Mouse (Mus musculus) ES-CJ7 (cell line): Measurements from ENCODE around the gene Gm20518.
A peak's percentile ranks its signal among the peaks of the same experiment; 100 is the strongest.

Source experiments
- DNase-seq: peaks from one replicate; pipeline ENCODE4 v3.0.0; 2011; ENCODE audit warnings: low read depth, low spot score

The Gm20518 gene

GRCm38 (mm10) chr16:17891567-17891959, at the start of gene Gm20518:
TSS of gene Gm20518 (minus strand) at chr16:17891671.
- DNase-seq: peak; percentile 97

GRCm38 (mm10) chr16:17939255-17939751, 47.8 kb upstream of the Gm20518 start:
- DNase-seq: no peak

DNA sequence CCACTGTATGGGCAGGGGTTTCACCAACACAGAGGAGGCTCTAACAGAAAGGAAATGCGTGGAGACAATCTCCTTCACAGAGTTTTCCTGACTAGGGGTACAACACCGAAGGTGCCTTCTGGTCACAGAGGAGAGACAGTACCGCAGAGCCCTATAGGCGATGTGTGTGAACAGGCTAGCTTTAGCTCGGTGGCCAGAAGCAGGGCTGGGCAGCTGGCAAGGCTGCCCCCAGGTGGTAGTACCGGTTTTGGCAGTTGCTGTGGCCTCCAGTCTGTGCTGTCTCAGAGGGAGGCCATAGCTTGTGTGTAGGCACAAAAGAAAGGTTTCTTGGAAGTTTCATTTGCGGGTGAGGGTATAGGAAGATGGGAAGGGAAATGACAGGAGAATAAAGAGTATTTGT, 47.4 kb upstream of the Gm20518 start:
- DNase-seq: peak; percentile 80

- DNase-seq: no peak
Measured at GRCm38 (mm10) chr16:17938187-17938586, 46.7 kb upstream of the Gm20518 start.

- no peak for DNase-seq
Measured at GRCm38 (mm10) chr16:17936776-17937175, 45.3 kb upstream of the Gm20518 start.

- DNase-seq: no peak
Measured at GRCm38 (mm10) chr16:17934445-17934910, 43.0 kb upstream of the Gm20518 start.

GRCm38 (mm10) chr16:17933594-17934444, 42.3 kb upstream of the Gm20518 start:
- DNase-seq: no peak

GRCm38 (mm10) chr16:17931906-17932460, 40.5 kb upstream of the Gm20518 start:
- DNase-seq: no peak

DNA sequence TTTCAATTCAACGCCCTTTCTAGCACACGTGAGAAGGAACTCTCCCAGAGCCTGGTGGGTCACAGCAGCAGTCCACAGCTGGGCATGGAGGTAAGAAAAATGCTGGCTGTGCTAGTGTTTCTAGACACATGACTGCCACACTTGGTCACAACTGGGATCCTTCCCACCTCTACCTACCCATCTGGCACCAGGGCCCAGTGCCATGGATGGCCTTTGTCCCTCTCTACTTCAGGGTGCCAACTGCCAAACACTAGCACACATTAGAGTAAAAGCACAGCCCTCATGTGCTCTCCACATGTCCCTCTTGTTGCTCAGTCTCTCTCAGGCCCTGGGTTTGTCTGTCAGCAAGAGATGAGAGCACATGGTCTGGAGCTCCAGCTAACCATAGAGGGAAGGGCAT, 38.2 kb upstream of the Gm20518 start:
- DNase-seq: no peak

- DNase-seq: no peak
Measured at GRCm38 (mm10) chr16:17929211-17929610, 37.7 kb upstream of the Gm20518 start.

DNA sequence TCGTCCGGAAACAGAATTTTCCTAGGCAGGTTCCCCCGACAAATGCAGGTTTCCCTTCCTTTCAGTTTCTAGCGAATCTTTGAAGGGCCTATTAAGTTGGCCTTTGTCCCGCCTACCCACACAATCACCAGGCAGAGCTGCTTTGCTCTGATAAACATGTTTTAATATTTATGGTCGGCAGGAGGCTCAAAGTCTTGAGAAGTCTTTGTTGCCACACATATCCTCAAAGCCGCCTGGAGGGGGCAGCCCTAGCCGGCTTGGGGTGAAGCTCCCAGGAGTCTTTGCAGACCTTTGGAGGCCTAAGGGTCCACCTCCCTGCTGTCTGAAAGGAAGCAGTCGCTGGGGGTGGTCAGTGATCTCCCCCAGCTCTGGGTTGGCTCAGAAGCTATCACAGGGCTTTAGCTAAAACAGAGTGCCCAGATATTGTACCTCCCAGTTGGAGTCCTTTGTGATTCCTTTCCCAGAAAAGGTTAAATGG, 37.2 kb upstream of the Gm20518 start:
- DNase-seq: peak; percentile 99

DNA sequence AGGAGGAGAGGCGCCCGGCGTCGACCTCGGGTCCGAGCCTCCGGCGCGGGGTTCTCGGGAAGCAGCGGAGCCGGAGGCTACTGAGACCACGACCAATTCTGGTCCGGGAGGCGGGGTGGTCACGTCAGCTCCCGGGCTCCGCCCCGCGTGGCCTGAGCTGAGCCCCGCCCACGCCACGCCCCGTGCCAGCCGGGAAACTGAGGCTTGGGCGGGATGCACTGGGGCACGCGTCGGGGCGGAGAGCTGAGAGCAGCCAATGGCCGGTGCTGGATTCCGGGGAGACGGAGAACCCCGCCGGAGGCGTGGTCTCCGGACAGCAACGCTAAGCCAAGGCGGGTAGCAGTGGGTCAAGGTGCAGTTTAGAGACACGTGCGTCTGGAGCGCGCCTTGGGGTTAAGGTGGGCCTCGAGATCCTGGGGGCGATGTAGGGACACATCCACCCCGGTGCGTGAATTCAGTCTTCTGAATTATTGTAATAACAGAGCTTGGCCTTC, 36.7 kb upstream of the Gm20518 start, which contains the start of gene Slc25a1:
Slc25a1 (minus strand) TSS at position 133 of the 494 bp plus-strand sequence.
- DNase-seq: peak; percentile 88

DNA sequence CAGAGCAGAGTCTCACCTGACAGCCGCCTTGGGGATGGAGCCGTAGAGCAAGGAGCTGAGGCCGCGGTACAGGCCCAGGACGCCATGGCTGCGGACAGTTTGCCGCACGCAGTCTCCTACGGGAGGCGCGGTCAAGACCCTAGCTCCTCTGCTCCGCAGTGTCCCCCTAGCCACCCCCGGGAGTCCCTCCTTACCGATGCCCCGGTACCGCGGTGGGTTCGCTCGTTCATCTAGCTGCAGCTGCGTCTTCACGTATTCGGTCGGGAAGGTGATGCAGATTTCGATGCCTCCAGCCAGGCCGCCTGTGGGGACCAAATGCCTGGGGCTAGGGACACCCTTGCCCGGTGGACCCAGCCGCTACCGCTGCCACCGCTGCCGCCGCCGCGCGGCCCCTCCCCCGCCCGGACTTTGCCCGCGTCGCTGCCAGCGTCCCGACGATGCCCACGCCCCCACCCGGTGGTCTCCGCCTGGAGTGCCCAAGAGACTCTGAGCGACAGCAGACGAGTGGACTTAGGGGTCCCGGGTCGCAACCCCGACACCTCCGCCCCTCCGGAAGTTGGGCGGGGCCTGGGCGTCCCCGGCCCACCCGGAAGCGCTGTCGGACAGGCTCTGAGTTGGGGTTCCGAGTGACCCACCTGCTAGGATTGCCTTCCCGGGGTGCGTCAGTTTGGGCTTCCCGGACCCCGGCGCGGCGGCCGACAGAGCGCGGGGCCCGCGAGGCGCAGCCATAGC, 36.0 kb upstream of the Gm20518 start:
- no peak for DNase-seq

- no peak for DNase-seq
Measured at GRCm38 (mm10) chr16:17922163-17922538, 30.7 kb upstream of the Gm20518 start.

DNA sequence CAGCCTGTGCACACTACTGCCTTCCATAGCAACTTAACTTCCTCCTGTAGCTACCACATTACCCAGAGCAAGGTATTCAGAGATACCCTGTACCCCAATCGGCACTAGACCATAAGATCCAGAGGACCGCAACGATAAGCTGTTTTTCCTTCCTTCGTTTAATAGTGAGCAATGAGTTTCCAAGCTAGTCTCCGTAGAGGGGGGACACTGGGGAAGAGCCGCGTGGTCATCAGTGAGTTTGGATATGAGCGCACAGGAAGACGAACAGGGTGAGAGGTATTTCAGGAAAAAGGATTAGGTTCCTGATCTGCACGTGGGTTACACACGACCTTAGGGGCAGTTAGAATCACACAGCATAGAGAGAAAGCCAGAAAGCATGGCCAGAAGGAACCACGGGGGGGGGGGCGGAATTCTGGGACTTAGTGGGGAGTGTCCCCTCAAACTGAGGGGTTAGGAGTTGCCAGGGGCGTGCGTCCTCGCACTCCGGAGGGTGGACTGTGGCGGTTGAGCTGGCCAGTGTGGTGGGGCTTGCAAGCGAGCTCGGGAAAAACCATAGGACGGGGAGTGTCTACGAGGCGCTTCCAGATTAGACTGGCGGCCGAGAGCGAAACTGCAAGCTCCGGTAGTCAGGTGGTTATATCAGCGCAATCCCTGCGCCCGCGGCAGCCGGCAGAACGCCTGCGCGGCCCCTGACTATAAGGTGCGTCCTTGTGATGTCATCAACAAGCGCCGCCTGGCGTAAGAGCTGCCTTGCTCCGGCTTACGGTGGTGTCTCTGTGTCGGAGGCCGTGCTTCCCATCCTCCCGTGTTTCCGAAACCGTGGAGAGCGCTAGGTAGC, 30.1 kb upstream of the Gm20518 start:
- peak; percentile 98 for DNase-seq

- DNase-seq: no peak
Measured at GRCm38 (mm10) chr16:17920586-17920985, 29.1 kb upstream of the Gm20518 start.

DNA sequence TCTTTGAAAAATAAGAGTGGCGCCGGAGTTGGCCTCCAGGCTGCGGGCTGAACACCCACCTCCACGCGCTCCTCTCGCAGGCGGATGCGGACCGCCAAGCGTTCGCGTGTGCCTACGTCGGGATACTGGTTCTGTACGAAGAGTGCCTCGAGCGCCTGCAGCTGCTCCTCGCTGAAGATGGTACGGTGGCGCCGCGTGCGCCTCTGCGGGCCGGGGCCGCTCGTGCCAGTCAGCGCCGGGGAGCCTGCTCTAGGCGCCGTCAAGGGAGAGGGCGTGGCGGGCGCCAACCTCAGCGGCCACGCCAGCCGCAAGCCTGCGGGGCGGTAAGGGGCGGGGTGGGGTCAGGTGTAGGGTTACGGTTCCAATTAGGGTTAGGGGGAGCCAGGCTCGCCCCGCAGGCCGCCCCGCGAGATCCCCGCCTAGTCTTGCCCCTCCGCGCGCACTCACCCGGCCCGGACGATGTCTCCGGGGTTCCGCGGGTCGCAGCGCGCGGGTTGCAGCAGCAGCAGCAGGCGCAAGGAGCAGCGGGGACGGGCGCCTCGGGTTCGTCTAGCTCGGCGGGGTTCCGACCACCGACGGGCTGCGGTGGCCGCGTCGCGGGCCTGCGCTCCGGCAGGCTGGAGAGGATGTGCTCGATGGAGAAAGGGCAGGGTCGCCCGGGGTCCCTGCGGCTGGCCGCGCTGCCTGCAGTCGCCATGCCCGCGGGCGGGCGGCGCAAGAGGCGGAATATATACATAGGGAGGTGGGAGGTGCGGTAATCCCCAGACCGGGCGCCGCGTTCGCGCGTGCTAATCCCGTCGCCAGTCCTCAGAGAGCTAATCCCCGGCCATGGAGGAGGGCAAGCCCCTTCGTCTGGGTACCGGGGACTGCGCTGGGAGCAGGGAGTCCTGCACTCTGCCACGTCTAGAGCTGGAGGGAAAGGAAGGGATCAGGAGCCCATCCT, 23.1 kb upstream of the Gm20518 start, which contains the start of gene Gsc2:
Gsc2 (minus strand) TSS at position 753 of the 943 bp plus-strand sequence.
- DNase-seq: peak; percentile 62

GRCm38 (mm10) chr16:17911052-17911595, 19.7 kb upstream of the Gm20518 start, which contains the start of gene Ess2:
TSS of gene Ess2 (minus strand) at chr16:17911348.
- peak; percentile 95 for DNase-seq

GRCm38 (mm10) chr16:17898462-17898861, 7.0 kb upstream of the Gm20518 start, which contains the start of the genes Dgcr2 and Tssk2:
TSS of gene Dgcr2 (minus strand) at chr16:17898562.
TSS of gene Tssk2 (plus strand) at chr16:17898637.
- no peak for DNase-seq
